Mouse (Mus musculus) midbrain, embryonic 15.5 days (tissue): ENCODE measurements at regions not wholly inside any gene's neighbourhood (a gene's known extent, or its start where the extent isn't known, plus 50 kb on each side); places are given as distances from the start of the nearest gene placed in this dataset.
"Not testable (repeated sequence)": the region's sequence is repeated elsewhere in the genome, so short reads cannot be mapped to it uniquely, and the experiment has no call there.

ENCODE experiments used
- ATAC-seq: fragments of 200-750 bp; cut with Nextera tagmentation; replicated peaks from 2 replicates; pipeline ENCODE4 v1.8.0; 2017; ENCODE audit warnings: moderate TSS enrichment
- H3K27ac ChIP-seq: fragments of 300-500 bp; sonication (generic); 2 replicates; pipeline ENCODE4 v1.5.1; 2015; ENCODE audit warnings: mild to moderate bottlenecking, inconsistent platforms
- H3K27me3 ChIP-seq: fragments of 300-500 bp; sonication (generic); replicated peaks from 2 replicates; pipeline ENCODE4 v1.6.1; 2015; ENCODE audit warnings: inconsistent platforms
- H3K36me3 ChIP-seq: fragments of 300-500 bp; sonication (generic); replicated peaks from 2 replicates; pipeline ENCODE4 v1.6.1; 2015; ENCODE audit warnings: inconsistent platforms
- H3K4me1 ChIP-seq: fragments of 300-500 bp; sonication (generic); 2 replicates; pipeline ENCODE4 v1.6.1; 2015; ENCODE audit warnings: inconsistent platforms
- H3K4me2 ChIP-seq: fragments of 300-500 bp; sonication (generic); 2 replicates; pipeline ENCODE4 v1.6.1; 2015; ENCODE audit warnings: inconsistent platforms, mild to moderate bottlenecking, moderate library complexity
- H3K4me3 ChIP-seq: fragments of 300-500 bp; sonication (generic); 2 replicates; pipeline ENCODE4 v1.5.1; 2015; ENCODE audit warnings: mild to moderate bottlenecking, inconsistent platforms
- H3K9ac ChIP-seq: fragments of 300-500 bp; sonication (generic); 2 replicates; pipeline ENCODE4 v1.6.1; 2015; ENCODE audit warnings: mild to moderate bottlenecking, inconsistent platforms
- H3K9me3 ChIP-seq: fragments of 300-500 bp; sonication (generic); 2 replicates; pipeline ENCODE4 v1.6.1; 2016; ENCODE audit warnings: inconsistent platforms
- WGBS: fragments of 180-500 bp; shearing (Covaris S2); methylation state at CpG from one replicate; pipeline ENCODE4 v1.1.7; 2015; ENCODE audit warnings: mixed read lengths; 5-methylcytosine and 5-hydroxymethylcytosine counted together

DNA sequence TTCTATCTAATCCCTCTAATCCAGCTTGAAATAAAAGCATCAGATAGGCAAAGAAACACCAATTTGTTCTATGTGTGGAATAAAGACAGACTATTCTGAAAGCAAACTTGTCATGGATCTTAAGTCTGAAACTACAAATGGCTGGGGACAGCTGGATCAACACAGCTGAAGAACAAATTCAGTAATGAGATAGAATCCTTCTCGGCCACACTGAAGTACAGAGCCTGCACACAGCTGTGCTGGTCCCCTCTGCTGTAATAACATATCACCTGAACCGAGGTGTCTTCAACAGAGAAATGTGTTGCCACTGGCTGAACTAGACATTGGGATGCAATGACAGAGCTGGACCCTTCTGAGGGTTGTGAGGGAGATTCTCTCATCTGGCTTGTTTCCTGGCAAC is 102.4 kb downstream of the Rchy1 start:
- H3K4me3 ChIP-seq: no peak overlapping the region
- H3K27me3 ChIP-seq: no peaks in the 10 kb centered on the region
- H3K27ac ChIP-seq: no peak overlapping the region
- no peak for ATAC-seq
- no peaks in the 10 kb centered on the region for H3K36me3 ChIP-seq
- no peak overlapping the region for H3K9ac ChIP-seq
- H3K4me1 ChIP-seq: no peaks in the 10 kb centered on the region
- WGBS: 70% methylated on average over 2 of the region's 2 CpGs
- no peaks in the 10 kb centered on the region for H3K9me3 ChIP-seq
- no peak overlapping the region for H3K4me2 ChIP-seq

DNA sequence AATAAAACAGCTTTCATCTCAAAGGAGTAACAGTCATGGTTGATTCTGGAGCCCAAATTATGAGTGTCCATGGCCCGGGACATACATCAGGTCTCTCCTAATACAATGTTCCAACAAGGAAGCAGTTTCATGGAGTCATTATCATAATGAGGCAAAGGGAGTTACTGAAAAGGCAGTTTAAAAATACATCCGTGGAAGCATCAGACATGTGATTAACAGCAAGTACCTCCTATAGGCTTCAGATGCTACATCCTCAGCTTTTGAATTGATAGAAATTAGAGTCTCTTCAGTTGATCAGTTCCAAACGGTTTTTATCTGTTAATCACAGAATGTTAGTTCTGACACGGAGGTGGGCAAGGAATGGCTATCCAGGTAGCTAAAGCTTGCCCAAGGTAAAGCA is 110.5 kb downstream of the Rchy1 start:
- Histone ChIP-seq H3K4me1 (no peaks in the 10 kb centered on the region), H3K9me3 (no peaks in the 10 kb centered on the region), H3K4me3 (no peak overlapping the region), H3K27me3 (no peaks in the 10 kb centered on the region), H3K36me3 (no peaks in the 10 kb centered on the region), H3K4me2 (no peak overlapping the region), H3K27ac (no peak overlapping the region), H3K9ac (no peak overlapping the region)
- no peak for ATAC-seq
- 81% methylated on average over 4 of the region's 4 CpGs for WGBS

DNA sequence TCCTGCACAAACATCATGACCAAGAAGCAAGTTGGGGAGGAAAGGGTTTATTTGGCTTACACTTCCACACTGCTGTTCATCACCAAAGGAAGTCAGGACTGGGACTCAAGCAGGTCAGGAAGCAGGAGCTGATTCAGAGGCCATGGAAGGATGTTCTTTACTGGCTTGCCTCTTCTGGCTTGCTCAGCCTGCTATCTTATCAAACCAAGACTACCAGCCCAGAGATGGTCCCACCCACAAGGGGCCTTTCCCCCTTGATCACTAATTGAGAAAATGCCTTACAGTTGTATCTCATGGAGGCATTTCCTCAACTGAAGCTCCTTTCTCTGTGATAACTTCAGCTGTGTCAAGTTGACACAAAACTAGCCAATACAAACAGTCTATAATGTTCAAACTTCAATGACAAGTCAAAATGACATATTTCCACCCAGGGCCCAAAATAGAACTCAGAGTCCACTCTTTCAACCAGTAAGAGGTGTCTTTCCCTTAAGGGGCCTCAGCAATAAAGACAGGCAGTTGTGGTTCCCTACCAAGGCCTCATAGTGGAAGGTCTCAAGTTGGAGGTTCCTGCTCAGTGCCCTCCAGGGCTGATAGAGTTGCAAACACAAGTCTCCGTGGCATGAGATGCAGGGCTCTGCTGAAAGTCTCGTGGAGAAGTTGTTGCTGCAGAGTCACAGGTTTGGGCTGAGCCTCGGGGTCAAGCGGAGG is 111.9 kb downstream of the Rchy1 start:
- not testable (repeated sequence) for H3K4me2 ChIP-seq, H3K4me3 ChIP-seq, ATAC-seq, H3K9me3 ChIP-seq, H3K36me3 ChIP-seq, H3K9ac ChIP-seq, H3K27ac ChIP-seq, H3K4me1 ChIP-seq, H3K27me3 ChIP-seq
- 89% methylated on average over 4 of the region's 4 CpGs for WGBS

DNA sequence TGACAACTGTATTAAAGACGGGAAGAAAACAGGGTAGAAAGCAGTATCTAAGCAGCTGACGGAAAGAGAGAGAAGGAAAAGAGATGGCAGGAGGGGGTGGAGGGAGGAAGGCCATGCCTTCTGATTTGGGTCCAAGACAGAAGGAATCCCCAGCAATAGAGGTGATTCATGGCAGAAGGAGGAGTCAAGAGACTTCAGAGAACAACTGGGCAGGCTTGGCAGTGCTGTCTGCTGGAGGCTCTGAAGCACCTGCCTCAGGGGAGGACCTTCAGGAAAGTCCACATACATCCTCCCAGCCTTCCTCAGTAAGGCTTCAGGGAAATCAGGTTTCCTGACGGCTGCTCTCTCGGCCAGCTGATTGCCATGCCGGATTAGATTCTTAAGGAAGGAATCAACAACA is 112.4 kb downstream of the Rchy1 start:
- 89% methylated on average over 5 of the region's 5 CpGs for WGBS
- Histone ChIP-seq H3K27me3 (no peaks in the 10 kb centered on the region), H3K9ac (no peak overlapping the region), H3K4me1 (no peaks in the 10 kb centered on the region), H3K4me2 (no peak overlapping the region), H3K36me3 (no peaks in the 10 kb centered on the region), H3K27ac (no peak overlapping the region), H3K9me3 (no peaks in the 10 kb centered on the region), H3K4me3 (no peak overlapping the region)
- no peak for ATAC-seq

DNA sequence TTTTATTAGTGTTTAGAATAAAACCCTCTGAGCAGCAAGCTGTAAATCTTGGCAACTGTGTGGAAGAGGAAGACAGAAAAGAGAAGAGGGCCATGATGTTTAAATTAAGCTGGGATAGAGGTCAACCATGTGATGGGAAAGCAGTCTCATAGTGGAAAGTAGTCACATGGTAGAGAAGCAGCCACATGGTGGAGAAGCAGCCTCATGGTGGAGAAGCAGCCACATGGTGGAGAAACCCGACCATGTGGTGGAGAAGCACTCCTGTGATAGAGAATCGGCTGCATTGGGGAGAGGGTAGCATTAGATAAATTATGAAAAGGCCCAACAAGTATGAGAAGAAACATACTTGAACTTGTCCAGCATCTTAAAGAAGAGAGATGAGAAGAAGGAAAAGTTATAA is 113.3 kb downstream of the Rchy1 start:
- Histone ChIP-seq H3K4me1 (no peaks in the 10 kb centered on the region), H3K27me3 (no peaks in the 10 kb centered on the region), H3K4me2 (no peak overlapping the region), H3K27ac (no peak overlapping the region), H3K36me3 (no peaks in the 10 kb centered on the region), H3K9ac (no peak overlapping the region), H3K4me3 (no peak overlapping the region), H3K9me3 (no peaks in the 10 kb centered on the region)
- ATAC-seq: no peak
- WGBS: 89% methylated on average over 2 of the region's 2 CpGs

DNA sequence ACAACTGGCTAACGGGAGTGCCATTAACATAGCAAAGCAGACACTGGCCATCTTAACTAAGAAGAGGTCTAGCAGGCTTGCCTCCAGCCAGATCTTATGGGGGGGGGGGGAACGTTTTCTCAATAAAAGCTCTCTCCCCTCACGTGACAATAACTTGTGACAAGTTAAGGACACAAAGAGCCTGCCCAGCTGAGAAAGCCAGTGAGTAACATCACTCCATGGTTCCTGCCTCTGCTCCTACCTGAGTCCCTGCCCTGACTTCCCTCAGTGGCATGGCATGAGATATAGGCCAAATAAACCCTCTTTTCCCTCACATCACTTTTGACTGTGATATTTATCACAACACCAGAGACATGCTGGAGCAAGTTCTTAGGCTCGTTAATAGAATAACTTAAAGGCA is 113.8 kb downstream of the Rchy1 start:
- H3K4me3 ChIP-seq: no peak overlapping the region
- no peaks in the 10 kb centered on the region for H3K9me3 ChIP-seq
- no peaks in the 10 kb centered on the region for H3K36me3 ChIP-seq
- no peaks in the 10 kb centered on the region for H3K27me3 ChIP-seq
- no peak for ATAC-seq
- no peak overlapping the region for H3K9ac ChIP-seq
- H3K4me2 ChIP-seq: no peak overlapping the region
- WGBS: 68% methylated on average over 4 of the region's 4 CpGs
- H3K27ac ChIP-seq: no peak overlapping the region
- H3K4me1 ChIP-seq: no peaks in the 10 kb centered on the region

DNA sequence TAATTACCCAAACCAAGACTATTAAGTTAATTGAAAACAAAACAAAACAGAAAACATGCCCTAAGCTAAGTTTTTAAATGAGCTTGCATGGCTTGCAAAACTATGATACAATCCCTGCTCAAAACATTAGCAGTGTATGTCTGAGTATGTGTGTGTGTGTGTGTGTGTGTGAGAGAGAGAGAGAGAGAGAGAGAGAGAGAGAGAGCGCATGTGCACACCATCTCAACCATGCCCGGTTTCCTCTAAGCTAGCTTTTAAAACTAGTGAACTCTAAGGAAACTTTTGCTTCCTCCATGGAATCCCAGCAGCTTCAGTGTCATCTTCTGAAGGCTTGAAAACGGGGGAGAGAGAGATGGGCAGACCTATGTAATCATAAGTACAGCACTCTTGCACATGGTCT is 114.3 kb downstream of the Rchy1 start:
- no peak overlapping the region for H3K9ac ChIP-seq
- 83% methylated on average over 3 of the region's 3 CpGs for WGBS
- H3K27me3 ChIP-seq: no peaks in the 10 kb centered on the region
- H3K36me3 ChIP-seq: no peaks in the 10 kb centered on the region
- no peak overlapping the region for H3K27ac ChIP-seq
- no peaks in the 10 kb centered on the region for H3K9me3 ChIP-seq
- no peaks in the 10 kb centered on the region for H3K4me1 ChIP-seq
- no peak overlapping the region for H3K4me3 ChIP-seq
- ATAC-seq: no peak
- no peak overlapping the region for H3K4me2 ChIP-seq

DNA sequence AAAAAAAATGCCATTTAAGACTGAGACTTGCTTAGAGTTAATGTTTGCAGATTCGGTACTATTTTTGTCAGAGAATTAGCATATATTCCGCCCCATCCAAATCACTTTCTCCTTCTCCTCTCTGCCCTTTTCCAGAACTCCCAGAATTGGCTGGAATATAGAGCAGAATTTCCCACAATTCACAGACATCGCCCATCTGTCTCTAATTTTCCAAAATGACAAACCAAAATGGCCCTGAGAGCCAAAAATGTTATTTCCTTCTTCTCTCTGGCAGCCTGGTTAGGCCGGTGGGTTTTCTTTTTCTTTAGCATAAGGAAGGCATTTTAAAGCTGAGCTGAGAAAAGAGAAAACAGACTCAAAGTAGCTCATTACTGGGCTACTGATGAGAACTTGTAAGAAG is 119.8 kb downstream of the Rchy1 start:
- Histone ChIP-seq H3K27me3 (no peaks in the 10 kb centered on the region), H3K27ac (no peak overlapping the region), H3K4me3 (no peak overlapping the region), H3K9ac (no peak overlapping the region), H3K36me3 (no peaks in the 10 kb centered on the region), H3K4me2 (no peak overlapping the region), H3K9me3 (no peaks in the 10 kb centered on the region), H3K4me1 (no peaks in the 10 kb centered on the region)
- ATAC-seq: no peak
- WGBS: 85% methylated on average over 4 of the region's 4 CpGs

DNA sequence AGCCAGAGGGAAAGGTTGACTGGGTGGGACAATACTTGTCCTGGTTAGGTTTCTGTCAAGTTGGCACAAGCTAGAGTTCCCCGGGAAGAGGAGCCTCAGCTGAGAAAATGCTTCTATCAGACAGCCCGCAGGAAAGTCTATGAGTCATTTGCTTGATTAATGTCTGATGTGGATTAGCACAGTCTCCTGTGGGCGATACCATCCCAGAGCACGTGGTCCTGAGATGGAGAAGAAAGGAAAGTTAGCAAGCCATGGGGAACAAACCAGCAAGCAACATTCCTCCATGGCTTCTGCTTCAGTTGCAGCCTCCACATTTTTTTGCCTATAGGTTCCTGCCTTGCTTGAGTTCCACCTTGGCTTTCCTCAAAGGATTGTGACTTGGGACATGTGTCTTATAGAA is 121.8 kb downstream of the Rchy1 start:
- Histone ChIP-seq H3K4me2 (no peak overlapping the region), H3K9ac (no peak overlapping the region), H3K4me1 (no peaks in the 10 kb centered on the region), H3K27me3 (no peaks in the 10 kb centered on the region), H3K9me3 (no peaks in the 10 kb centered on the region), H3K36me3 (no peaks in the 10 kb centered on the region), H3K27ac (no peak overlapping the region), H3K4me3 (no peak overlapping the region)
- ATAC-seq: no peak
- WGBS: 75% methylated on average over 4 of the region's 4 CpGs

DNA sequence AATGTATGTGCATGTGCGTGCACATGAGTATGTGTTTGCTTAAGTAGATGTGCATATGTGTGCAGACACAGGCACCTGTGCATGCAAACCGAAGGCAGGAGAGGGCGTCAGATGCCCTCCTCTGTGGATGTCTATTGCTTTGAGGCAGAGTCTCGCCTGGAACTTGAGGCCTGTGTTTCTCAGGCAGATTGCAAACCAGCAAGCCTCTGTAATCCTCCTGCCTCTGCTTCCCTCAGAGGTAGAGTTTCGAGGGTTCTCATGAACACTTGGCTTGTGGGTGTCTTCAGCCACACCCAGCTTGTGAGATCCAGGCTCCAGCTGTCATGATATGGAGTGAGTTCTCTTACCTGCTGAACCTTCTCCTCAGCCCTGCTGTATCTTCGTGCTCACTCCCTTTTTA is 134.4 kb downstream of the Rchy1 start:
- no peak overlapping the region for H3K9ac ChIP-seq

DNA sequence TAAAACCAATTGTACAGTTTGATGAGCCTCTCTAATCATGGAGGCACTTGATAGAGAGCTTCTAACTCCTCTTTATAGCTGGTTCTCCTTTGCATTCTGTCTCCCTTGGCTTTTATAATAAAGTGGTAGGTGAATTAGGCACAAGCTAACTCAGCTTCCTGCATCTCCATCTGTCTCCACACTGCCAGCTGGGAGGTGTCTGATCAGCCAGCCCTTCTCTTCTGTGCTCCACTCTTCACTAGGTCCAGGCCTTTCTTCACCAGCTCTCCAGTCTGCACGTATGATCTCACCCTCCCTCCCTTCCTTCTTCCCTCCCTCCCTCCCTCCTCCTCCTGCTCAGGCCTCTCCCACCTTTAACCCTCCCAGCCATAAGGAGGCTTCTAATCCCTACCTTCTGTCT is 136.2 kb downstream of the Rchy1 start:
- Histone ChIP-seq H3K27ac (no peak overlapping the region), H3K9me3 (no peaks in the 10 kb centered on the region), H3K4me3 (no peak overlapping the region), H3K36me3 (no peaks in the 10 kb centered on the region), H3K4me1 (no peaks in the 10 kb centered on the region), H3K9ac (no peak overlapping the region), H3K27me3 (no peaks in the 10 kb centered on the region), H3K4me2 (no peak overlapping the region)
- 29% methylated on average over 1 of the region's 1 CpGs for WGBS
- no peak for ATAC-seq

More for the DNA sequence above, 134.4 kb downstream of the Rchy1 start:
- no peaks in the 10 kb centered on the region for H3K27me3 ChIP-seq
- H3K36me3 ChIP-seq: no peaks in the 10 kb centered on the region
- no peaks in the 10 kb centered on the region for H3K9me3 ChIP-seq
- no peak overlapping the region for H3K27ac ChIP-seq
- H3K4me3 ChIP-seq: no peak overlapping the region
- no peak overlapping the region for H3K4me2 ChIP-seq
- 88% methylated on average over 6 of the region's 6 CpGs for WGBS
- no peaks in the 10 kb centered on the region for H3K4me1 ChIP-seq
- no peak for ATAC-seq

DNA sequence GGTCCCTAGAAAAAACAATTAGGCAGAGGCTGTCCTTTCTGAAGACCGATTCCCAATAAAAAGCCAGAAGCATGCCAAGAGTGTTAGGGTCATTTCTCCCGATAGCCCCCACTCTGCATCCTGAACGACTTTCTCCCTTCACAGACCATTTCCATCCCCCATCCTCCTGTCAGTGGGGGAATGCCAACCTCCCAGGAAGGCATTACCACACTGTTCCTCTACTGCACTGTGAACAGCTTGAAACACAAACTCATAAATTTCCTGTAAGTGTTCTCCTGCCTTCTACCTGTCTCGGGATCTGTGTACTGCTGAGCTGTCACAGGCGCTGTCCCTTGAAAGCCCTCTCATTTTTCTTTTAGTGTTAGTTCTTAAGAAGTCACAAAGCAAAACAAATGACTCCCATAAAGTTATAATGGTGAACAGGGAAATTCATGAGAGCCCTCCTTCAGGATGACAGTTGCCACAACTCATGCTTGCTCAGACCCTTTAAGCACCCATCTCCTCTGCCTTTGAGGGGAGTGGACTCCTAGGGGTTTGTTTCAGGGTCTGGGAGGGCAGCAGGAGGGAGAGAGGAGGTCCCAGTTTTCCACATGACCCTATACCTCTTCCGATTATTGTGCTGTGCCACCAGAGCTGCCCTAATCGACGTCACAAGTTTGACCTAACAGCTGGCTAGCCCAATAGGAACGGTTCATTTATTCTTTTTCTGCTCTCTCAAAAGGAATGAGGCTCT is 139.9 kb downstream of the Rchy1 start:
- no peak overlapping the region for H3K9ac ChIP-seq
- no peak overlapping the region for H3K4me2 ChIP-seq
- no peak for ATAC-seq
- no peak overlapping the region for H3K27ac ChIP-seq
- no peak overlapping the region for H3K4me3 ChIP-seq
- no peaks in the 10 kb centered on the region for H3K27me3 ChIP-seq
- H3K9me3 ChIP-seq: no peaks in the 10 kb centered on the region
- 73% methylated on average over 9 of the region's 9 CpGs for WGBS
- no peaks in the 10 kb centered on the region for H3K36me3 ChIP-seq
- peaks cover 11% of the 10 kb centered on the region for H3K4me1 ChIP-seq

DNA sequence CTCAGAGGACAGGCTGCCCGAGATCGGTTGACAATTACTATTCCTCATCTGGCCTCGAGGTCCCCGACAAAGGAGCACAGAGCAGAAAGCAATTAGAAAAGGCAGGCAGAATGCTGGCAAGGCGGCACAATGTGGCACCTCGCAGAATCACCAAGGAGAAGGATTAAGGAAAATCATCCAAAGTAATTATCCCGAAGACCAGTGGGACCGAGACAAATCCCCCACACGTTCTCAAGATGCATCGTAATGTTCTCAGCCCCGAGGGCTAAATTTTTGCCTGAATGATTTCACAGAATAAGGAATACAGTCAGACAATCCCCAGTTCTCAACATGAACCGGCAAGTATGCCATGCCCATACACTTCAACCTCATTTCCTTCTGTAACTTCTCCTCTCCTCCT is 144.1 kb downstream of the Rchy1 start:
- H3K27me3 ChIP-seq: no peaks in the 10 kb centered on the region
- peak; percentile 83 for ATAC-seq
- no peaks in the 10 kb centered on the region for H3K9me3 ChIP-seq
- H3K4me3 ChIP-seq: no peak overlapping the region
- WGBS: 7% methylated on average over 12 of the region's 12 CpGs
- H3K36me3 ChIP-seq: no peaks in the 10 kb centered on the region
- H3K4me1 ChIP-seq: peaks cover 12% of the 10 kb centered on the region
- H3K9ac ChIP-seq: no peak overlapping the region
- H3K27ac ChIP-seq: peak overlapping the region; percentile 71
- H3K4me2 ChIP-seq: peak overlapping the region; percentile 33
